In the genomic region with DNA sequence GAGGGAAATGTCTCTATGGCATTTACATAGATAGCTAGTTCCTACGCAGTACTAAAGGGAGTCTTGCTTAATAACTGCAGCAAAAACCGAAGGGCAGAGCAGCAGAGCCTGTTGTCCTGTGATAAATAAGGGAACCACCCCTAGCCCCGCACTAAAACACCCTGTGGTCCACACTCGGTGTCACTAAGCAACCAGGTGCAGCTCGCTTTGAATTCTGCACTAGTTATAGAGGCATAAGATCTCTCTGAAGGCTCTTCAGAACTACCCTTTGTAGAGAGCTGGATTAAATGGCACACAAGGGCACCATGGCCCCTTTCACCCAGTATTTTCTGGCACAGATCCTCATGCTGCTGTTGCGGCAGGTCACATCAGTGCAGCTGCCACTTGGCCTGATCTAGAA, we compare ENCODE assay signal across 22 mouse cellular contexts. TPM values are rescaled to one million over a fixed set of nuclear protein-coding genes. Genes with fewer than 3 reads are reported as not detected.
DNase-seq lines count a peak whose midpoint lies in the region; ATAC-seq and TF ChIP-seq lines count a peak whose summit lies in the region.
"Had no signal": no experiment of that assay in that cellular context is flagged by ENCODE, and none has a peak within 500 bp of the region (broad histone marks: within the 10 kb centered on the region; RNA-seq: fewer than 3 reads in every experiment).

No protein-coding gene starts in this region.

- H3K27me3 ChIP-seq in forebrain, embryonic 11.5 days (ENCODE audit: control insufficient read depth, insufficient read depth, low read length), result no peaks in the 10 kb centered on the region
- no peaks in the 10 kb centered on the region for H3K27me3 ChIP-seq in forebrain, postnatal 0 days (ENCODE audit: insufficient read depth, low read length)
- H3K27me3 ChIP-seq in midbrain, embryonic 12.5 days, result no peaks in the 10 kb centered on the region
- no peaks in the 10 kb centered on the region for H3K27me3 ChIP-seq in midbrain, postnatal 0 days (ENCODE audit: insufficient read depth, low read length)
- H3K27me3 ChIP-seq in forebrain, embryonic 16.5 days (replicated peaks; ENCODE audit: control insufficient read depth, insufficient read depth, low read length), result no peaks in the 10 kb centered on the region
- H3K27me3 ChIP-seq: neural tube, embryonic 12.5 days; Patski had no signal

- no peak for TF ChIP-seq CTCF in forebrain, postnatal 0 days (IDR thresholded peaks at IDR 0.05; ENCODE audit: low read depth)
- TF ChIP-seq CTCF in midbrain, postnatal 0 days (IDR thresholded peaks at IDR 0.05), result no peak

- no peak overlapping the region for H3K9ac ChIP-seq in forebrain, embryonic 11.5 days (ENCODE audit: low read length)
- H3K9ac ChIP-seq in forebrain, postnatal 0 days, result no peak overlapping the region
- H3K9ac ChIP-seq in midbrain, embryonic 12.5 days (replicated peaks), result no peak overlapping the region
- H3K9ac ChIP-seq in midbrain, postnatal 0 days (replicated peaks; ENCODE audit: low read length, poor library complexity, severe bottlenecking), result no peak overlapping the region
- no peak overlapping the region for H3K9ac ChIP-seq in forebrain, embryonic 16.5 days (replicated peaks; ENCODE audit: low read depth, low read length)
- H3K9ac ChIP-seq: neural tube, embryonic 12.5 days had no signal

- 54% methylated on average over 6 of the region's 6 CpGs for WGBS in forebrain, embryonic 11.5 days
- WGBS in forebrain, postnatal 0 days, result 31% methylated on average over 6 of the region's 6 CpGs
- WGBS in midbrain, embryonic 12.5 days, result 65% methylated on average over 6 of the region's 6 CpGs
- WGBS in midbrain, postnatal 0 days, result 48% methylated on average over 6 of the region's 6 CpGs
- 32% methylated on average over 6 of the region's 6 CpGs for WGBS in forebrain, embryonic 16.5 days

- H3K4me1 ChIP-seq in forebrain, embryonic 11.5 days (replicated peaks; ENCODE audit: control insufficient read depth, insufficient read depth, low read length), result peaks cover 3% of the 10 kb centered on the region; the same call in 1 of the 2 replicates
- H3K4me1 ChIP-seq in forebrain, postnatal 0 days (ENCODE audit: insufficient read depth), result no peaks in the 10 kb centered on the region
- H3K4me1 ChIP-seq in midbrain, embryonic 12.5 days, result peaks cover 8% of the 10 kb centered on the region
- H3K4me1 ChIP-seq in midbrain, postnatal 0 days (ENCODE audit: insufficient read depth, low read length), result no peaks in the 10 kb centered on the region
- peaks cover 8% of the 10 kb centered on the region for H3K4me1 ChIP-seq in forebrain, embryonic 16.5 days (replicated peaks; ENCODE audit: control insufficient read depth, insufficient read depth, low read length)

- H3K27ac ChIP-seq in forebrain, embryonic 11.5 days (ENCODE audit: low read depth, low read length), result 0 out of 2 replicates have a peak overlapping the region, but pooled peaks have one; percentile 18
- H3K27ac ChIP-seq in forebrain, postnatal 0 days (ENCODE audit: low read depth, low read length), result no peak overlapping the region
- peak overlapping the region; percentile 58 for H3K27ac ChIP-seq in midbrain, embryonic 12.5 days (replicated peaks)
- no peak overlapping the region for H3K27ac ChIP-seq in midbrain, postnatal 0 days (ENCODE audit: low read depth, low read length)
- H3K27ac ChIP-seq in forebrain, embryonic 16.5 days (ENCODE audit: low read length), result no peak overlapping the region
- H3K27ac ChIP-seq: neural tube, embryonic 12.5 days had no signal

- H3K9me3 ChIP-seq in forebrain, embryonic 11.5 days (ENCODE audit: control insufficient read depth, low read length), result no peaks in the 10 kb centered on the region
- H3K9me3 ChIP-seq in forebrain, postnatal 0 days (ENCODE audit: low read length), result no peaks in the 10 kb centered on the region
- no peaks in the 10 kb centered on the region for H3K9me3 ChIP-seq in midbrain, embryonic 12.5 days
- no peaks in the 10 kb centered on the region for H3K9me3 ChIP-seq in midbrain, postnatal 0 days (ENCODE audit: low read length)
- no peaks in the 10 kb centered on the region for H3K9me3 ChIP-seq in forebrain, embryonic 16.5 days (ENCODE audit: control insufficient read depth, low read length)
- H3K9me3 ChIP-seq: neural tube, embryonic 12.5 days had no signal

- no peak overlapping the region for H3K4me2 ChIP-seq in forebrain, embryonic 11.5 days (ENCODE audit: low read depth, low read length, severe bottlenecking)
- H3K4me2 ChIP-seq in forebrain, postnatal 0 days (ENCODE audit: low read depth), result no peak overlapping the region
- H3K4me2 ChIP-seq in midbrain, embryonic 12.5 days (replicated peaks), result no peak overlapping the region
- H3K4me2 ChIP-seq in midbrain, postnatal 0 days (ENCODE audit: low read depth, low read length, poor library complexity, severe bottlenecking), result no peak overlapping the region
- no peak overlapping the region for H3K4me2 ChIP-seq in forebrain, embryonic 16.5 days (ENCODE audit: low read length)
- H3K4me2 ChIP-seq: neural tube, embryonic 12.5 days had no signal

- ATAC-seq in forebrain, embryonic 11.5 days (replicated peaks; ENCODE audit: low FRiP score), result no peak
- no peak for ATAC-seq in forebrain, postnatal 0 days
- 0 out of 2 replicates have a peak, but pooled peaks have one; percentile 29 for ATAC-seq in midbrain, embryonic 12.5 days (ENCODE audit: low FRiP score, low read depth)
- no peak for ATAC-seq in midbrain, postnatal 0 days (ENCODE audit: low FRiP score)
- peak; percentile 45; the same call in 1 of the 2 replicates for ATAC-seq in forebrain, embryonic 16.5 days
- peak; percentile 29 for ATAC-seq in megakaryocyte-erythroid progenitor cell, adult 5-6 weeks (replicated peaks; ENCODE audit: low FRiP score, low TSS enrichment, poor library complexity, severe bottlenecking)
- ATAC-seq: Patski had no signal

- no peaks in the 10 kb centered on the region for H3K36me3 ChIP-seq in forebrain, embryonic 11.5 days (ENCODE audit: control insufficient read depth, insufficient read depth, low read length)
- H3K36me3 ChIP-seq in forebrain, postnatal 0 days (ENCODE audit: insufficient read depth), result no peaks in the 10 kb centered on the region
- no peaks in the 10 kb centered on the region for H3K36me3 ChIP-seq in midbrain, embryonic 12.5 days
- no peaks in the 10 kb centered on the region for H3K36me3 ChIP-seq in midbrain, postnatal 0 days (ENCODE audit: insufficient read depth, low read length)
- H3K36me3 ChIP-seq in forebrain, embryonic 16.5 days (ENCODE audit: control insufficient read depth, insufficient read depth), result no peaks in the 10 kb centered on the region
- H3K36me3 ChIP-seq: neural tube, embryonic 12.5 days had no signal

- no peak overlapping the region for H3K4me3 ChIP-seq in forebrain, embryonic 11.5 days (ENCODE audit: low read depth, low read length)
- H3K4me3 ChIP-seq in forebrain, postnatal 0 days (ENCODE audit: low read depth, low read length), result no peak overlapping the region
- no peak overlapping the region for H3K4me3 ChIP-seq in midbrain, embryonic 12.5 days
- H3K4me3 ChIP-seq in midbrain, postnatal 0 days (ENCODE audit: low read depth, low read length), result no peak overlapping the region
- H3K4me3 ChIP-seq in forebrain, embryonic 16.5 days (replicated peaks; ENCODE audit: low read length), result no peak overlapping the region
- H3K4me3 ChIP-seq: neural tube, embryonic 12.5 days had no signal

- no peak for DNase-seq in forebrain, embryonic 11.5 days (ENCODE audit: low spot score)
- no peak for DNase-seq in forebrain, postnatal 0 days
- DNase-seq in midbrain, postnatal 0 days (ENCODE audit: low spot score), result no peak
- DNase-seq in thymus, postnatal 0 days (ENCODE audit: low spot score), result no peak
- no peak for DNase-seq in right cerebral cortex, postnatal 4 days
- DNase-seq: cerebellum, postnatal 25 days; left cerebral cortex, postnatal 4 days; thymus, adult 2 months had no signal

RNA-seq across cellular contexts. Expression of a gene that starts 30.6 kb away (rescaled TPM):
- 16.3 and 16.7 TPM in 2 replicates for polyA plus RNA-seq in forebrain, embryonic 11.5 days (2014; fragmentation: Nextera tagmentation; extraction: Ambion mirVana)
- total RNA-seq in forebrain, postnatal 0 days (2014; rRNA removed), result 20.2 and 22.9 TPM in 2 replicates
- polyA plus RNA-seq in forebrain, postnatal 0 days (2015; fragmentation: Nextera tagmentation; extraction: Ambion mirVana), result 12.5 and 16.0 TPM in 2 replicates
- 15.8 and 16.5 TPM in 2 replicates for polyA plus RNA-seq in midbrain, embryonic 12.5 days (2016; fragmentation: Nextera tagmentation; extraction: Ambion mirVana)
- 14.0 and 21.5 TPM in 2 replicates for total RNA-seq in midbrain, postnatal 0 days (2014; rRNA removed)
- polyA plus RNA-seq in midbrain, postnatal 0 days (2015; fragmentation: Nextera tagmentation; extraction: Ambion mirVana), result 16.8 and 17.7 TPM in 2 replicates
- polyA plus RNA-seq in forebrain, embryonic 16.5 days (2015; fragmentation: Nextera tagmentation; extraction: Ambion mirVana), result 26.6 and 27.5 TPM in 2 replicates
- total RNA-seq in megakaryocyte-erythroid progenitor cell, adult 5-6 weeks (2014; fragmentation: Nextera tagmentation), result 22.7 and 26.2 TPM in 2 replicates
- 16.6 and 21.8 TPM in 2 replicates for total RNA-seq in megakaryocyte-erythroid progenitor cell, adult 5-6 weeks (2017)
- polyA plus RNA-seq in thymus, postnatal 0 days (2015; fragmentation: Nextera tagmentation; extraction: Ambion mirVana), result 1.6 and 1.8 TPM in 2 replicates

RNA-seq across cellular contexts. Expression of a gene that starts 40.3 kb away (rescaled TPM):
- not detected in 2 replicates for polyA plus RNA-seq in forebrain, embryonic 11.5 days (2014; fragmentation: Nextera tagmentation; extraction: Ambion mirVana)
- not detected in 2 replicates for total RNA-seq in forebrain, postnatal 0 days (2014; rRNA removed)
- polyA plus RNA-seq in forebrain, postnatal 0 days (2015; fragmentation: Nextera tagmentation; extraction: Ambion mirVana), result not detected in 2 replicates
- polyA plus RNA-seq in midbrain, embryonic 12.5 days (2016; fragmentation: Nextera tagmentation; extraction: Ambion mirVana), result not detected in 2 replicates
- total RNA-seq in midbrain, postnatal 0 days (2014; rRNA removed), result not detected in 2 replicates
- polyA plus RNA-seq in midbrain, postnatal 0 days (2015; fragmentation: Nextera tagmentation; extraction: Ambion mirVana), result not detected in 2 replicates
- polyA plus RNA-seq in forebrain, embryonic 16.5 days (2015; fragmentation: Nextera tagmentation; extraction: Ambion mirVana), result not detected in 2 replicates
- total RNA-seq in megakaryocyte-erythroid progenitor cell, adult 5-6 weeks (2014; fragmentation: Nextera tagmentation), result not detected in 2 replicates
- total RNA-seq in megakaryocyte-erythroid progenitor cell, adult 5-6 weeks (2017), result not detected in 2 replicates
- 0.57 TPM in 1 of 2 replicates, not detected in the other for polyA plus RNA-seq in thymus, postnatal 0 days (2015; fragmentation: Nextera tagmentation; extraction: Ambion mirVana)
- total RNA-seq: gastrocnemius, adult 8-10 months; heart, postnatal 14 days; layer of hippocampus, postnatal 25 days; left cerebral cortex, postnatal 4 days had no signal
- polyA plus RNA-seq: embryonic facial prominence, embryonic 11.5 days; intestine, embryonic 14.5 days; kidney, embryonic 14.5 days; large intestine, adult 2 months; lung, embryonic 16.5 days; neural tube, embryonic 12.5 days; Patski; small intestine, adult 2 months; thymus, adult 2 months had no signal

Comparison
In these comparisons a context has a peak if more than half of its experiments do, and no peak if none do; other contexts are left out.
1. ATAC-seq: peak in midbrain, embryonic 12.5 days (single experiment), forebrain, embryonic 16.5 days (single experiment) and megakaryocyte-erythroid progenitor cell, adult 5-6 weeks (single experiment); none in forebrain, embryonic 11.5 days (single experiment), forebrain, postnatal 0 days (single experiment) and midbrain, postnatal 0 days (single experiment).
2. H3K27ac ChIP-seq: peak in forebrain, embryonic 11.5 days (single experiment) and midbrain, embryonic 12.5 days (single experiment); none in forebrain, postnatal 0 days (single experiment), midbrain, postnatal 0 days (single experiment) and forebrain, embryonic 16.5 days (single experiment).